Mouse (Mus musculus) forebrain, postnatal 0 days (tissue): ENCODE data around the gene Rbm43. TPM values are rescaled to one million over a fixed set of nuclear protein-coding genes. Genes with fewer than 3 reads are reported as not detected.

Experiments
- ATAC-seq: fragments of 200-750 bp; cut with Nextera tagmentation; 2 replicates; pipeline ENCODE4 v1.8.0; 2017; ENCODE audit warnings: mild to moderate bottlenecking, moderate library complexity
- DNase-seq: peaks from one replicate; pipeline ENCODE4 v3.0.0-alpha.2; 2015
- H3K27ac ChIP-seq: fragments of 300-500 bp; sonication (generic); 2 replicates; pipeline ENCODE4 v1.5.1; 2014; ENCODE audit warnings: low read depth, mild to moderate bottlenecking, antibody characterized with exemption, low read length, moderate library complexity, mixed read lengths
- H3K27me3 ChIP-seq: fragments of 300-500 bp; sonication (generic); 2 replicates; pipeline ENCODE4 v1.6.1; 2014; ENCODE audit warnings: mild to moderate bottlenecking, low read length, mixed read lengths; ENCODE audit not compliant: insufficient read depth
- H3K36me3 ChIP-seq: fragments of 300-500 bp; sonication (generic); 2 replicates; pipeline ENCODE4 v1.6.1; 2014; ENCODE audit warnings: mild to moderate bottlenecking, moderate library complexity; ENCODE audit not compliant: insufficient read depth
- H3K4me1 ChIP-seq: fragments of 300-500 bp; sonication (generic); 2 replicates; pipeline ENCODE4 v1.6.1; 2014; ENCODE audit warnings: antibody characterized with exemption; ENCODE audit not compliant: insufficient read depth
- H3K4me2 ChIP-seq: fragments of 300-500 bp; sonication (generic); 2 replicates; pipeline ENCODE4 v1.6.1; 2014; ENCODE audit warnings: low read depth, mild to moderate bottlenecking, moderate library complexity
- H3K4me3 ChIP-seq: fragments of 300-500 bp; sonication (generic); 2 replicates; pipeline ENCODE4 v1.5.1; 2014; ENCODE audit warnings: low read depth, low read length, mixed read lengths
- H3K9ac ChIP-seq: fragments of 300-500 bp; sonication (generic); 2 replicates; pipeline ENCODE4 v1.6.1; 2014; ENCODE audit warnings: mild to moderate bottlenecking
- H3K9me3 ChIP-seq: fragments of 300-500 bp; sonication (generic); 2 replicates; pipeline ENCODE4 v1.6.1; 2016; ENCODE audit warnings: low read length
- CTCF ChIP-seq: sonication (generic); IDR thresholded peaks from 2 replicates; pipeline ENCODE4 v1.5.1; 2016; ENCODE audit warnings: antibody characterized with exemption, control low read depth, low read depth
- WGBS: fragments of 180-500 bp; shearing (Covaris S2); extraction: QIAGEN DNeasy Blood & Tissue Kit; methylation state at CpG from one replicate; pipeline ENCODE4 v1.1.7; 2014; 5-methylcytosine and 5-hydroxymethylcytosine counted together
- polyA plus RNA-seq: library from polyadenylated mRNA; unstranded; fragments of >200 nt; fragmentation: Nextera tagmentation; extraction: Ambion mirVana; gene quantifications from 2 replicates; pipeline ENCODE4 v1.2.1, GENCODE M21; 2015
- total RNA-seq: library from RNA; depleted of rRNA; stranded (reverse); fragments of >200 nt; gene quantifications from 2 replicates; pipeline ENCODE4 v1.2.3, GENCODE M21; 2014

Gene Rbm43
- total and polyA plus RNA-seq, 2 experiments from 2014 or later: 13.7 to 15.0 TPM

DNA sequence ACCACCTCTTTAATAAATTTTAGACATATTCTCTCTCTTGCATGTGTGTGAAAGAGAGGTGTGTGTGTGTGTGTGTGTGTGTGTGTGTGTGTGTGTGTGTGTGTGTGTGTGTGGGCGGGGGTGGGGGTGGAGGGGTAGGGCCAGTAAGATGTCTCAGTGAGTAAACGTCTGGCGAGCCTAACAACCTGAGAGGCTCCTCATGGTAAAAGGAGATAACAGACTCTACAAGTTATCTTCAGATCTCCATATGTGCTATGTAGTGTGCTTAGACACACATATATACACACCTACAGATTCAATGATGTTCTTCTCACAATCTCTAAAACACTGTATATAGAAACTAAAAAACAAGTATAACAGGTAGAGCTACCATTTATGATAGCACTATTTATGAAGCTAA lies 3.8 kb upstream of the Rbm43 start:
- no peak for ATAC-seq

DNA sequence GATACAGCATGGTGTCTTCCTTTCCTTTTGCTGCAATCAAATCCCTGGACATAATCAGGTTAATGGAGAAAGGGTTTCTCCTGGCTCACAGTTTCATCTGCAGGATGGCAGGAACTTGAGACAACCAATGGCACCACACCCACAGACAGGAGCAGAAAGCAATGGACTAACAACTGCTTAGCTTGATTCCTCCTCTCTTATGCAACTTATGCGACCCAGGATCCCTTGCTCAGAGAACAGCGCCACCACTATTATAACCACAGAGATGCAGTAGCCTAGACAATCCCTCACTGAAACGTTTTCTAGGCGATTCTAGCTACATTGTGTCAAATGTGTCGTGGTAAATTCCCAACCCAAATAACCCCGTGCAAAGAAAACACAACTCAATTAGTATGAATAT lies 2.0 kb upstream of the Rbm43 start:
- DNase-seq: no peak

More for the DNA sequence above, 3.8 kb upstream of the Rbm43 start:
- WGBS: 81% methylated on average over 3 of the region's 3 CpGs
- Histone ChIP-seq H3K4me3 (no peak overlapping the region), H3K27me3 (no peaks in the 10 kb centered on the region), H3K36me3 (no peaks in the 10 kb centered on the region), H3K27ac (no peak overlapping the region), H3K4me2 (no peak overlapping the region), H3K9ac (no peak overlapping the region), H3K4me1 (no peaks in the 10 kb centered on the region), H3K9me3 (no peaks in the 10 kb centered on the region)
- DNase-seq: no peak
- TF ChIP-seq CTCF: no peak

DNA sequence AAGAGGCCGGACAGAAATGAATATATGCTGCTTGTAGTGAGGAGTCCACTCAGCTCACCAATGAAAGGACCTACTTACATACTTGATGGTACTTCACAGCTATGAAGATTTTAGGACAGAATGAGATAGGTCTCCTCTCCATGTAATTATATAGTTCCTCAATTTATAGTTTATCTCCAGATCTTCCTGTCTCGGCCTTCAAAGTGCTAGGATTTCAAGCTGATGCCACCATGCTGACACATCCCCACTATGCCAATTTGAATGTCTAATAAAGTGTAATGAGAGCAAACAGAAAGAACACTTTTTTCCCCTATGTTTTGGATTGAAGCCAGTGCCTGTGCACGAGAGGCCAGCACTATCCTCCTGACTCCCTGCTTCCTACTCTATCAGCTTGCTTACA lies 1.6 kb upstream of the Rbm43 start:
- Histone ChIP-seq H3K4me1 (no peaks in the 10 kb centered on the region), H3K4me2 (no peak overlapping the region), H3K9me3 (no peaks in the 10 kb centered on the region), H3K27me3 (no peaks in the 10 kb centered on the region), H3K27ac (no peak overlapping the region), H3K4me3 (no peak overlapping the region), H3K36me3 (no peaks in the 10 kb centered on the region), H3K9ac (no peak overlapping the region)
- ATAC-seq: no peak
- DNase-seq: no peak
- 68% methylated on average over 3 of the region's 3 CpGs for WGBS
- TF ChIP-seq CTCF: no peak

More for the DNA sequence above, 2.0 kb upstream of the Rbm43 start:
- no peak for ATAC-seq
- no peak overlapping the region for H3K9ac ChIP-seq
- H3K4me1 ChIP-seq: no peaks in the 10 kb centered on the region
- H3K36me3 ChIP-seq: no peaks in the 10 kb centered on the region
- H3K27me3 ChIP-seq: no peaks in the 10 kb centered on the region
- H3K27ac ChIP-seq: no peak overlapping the region
- no peak overlapping the region for H3K4me2 ChIP-seq
- 73% methylated on average over 6 of the region's 6 CpGs for WGBS
- H3K4me3 ChIP-seq: no peak overlapping the region
- H3K9me3 ChIP-seq: no peaks in the 10 kb centered on the region
- no peak for TF ChIP-seq CTCF

DNA sequence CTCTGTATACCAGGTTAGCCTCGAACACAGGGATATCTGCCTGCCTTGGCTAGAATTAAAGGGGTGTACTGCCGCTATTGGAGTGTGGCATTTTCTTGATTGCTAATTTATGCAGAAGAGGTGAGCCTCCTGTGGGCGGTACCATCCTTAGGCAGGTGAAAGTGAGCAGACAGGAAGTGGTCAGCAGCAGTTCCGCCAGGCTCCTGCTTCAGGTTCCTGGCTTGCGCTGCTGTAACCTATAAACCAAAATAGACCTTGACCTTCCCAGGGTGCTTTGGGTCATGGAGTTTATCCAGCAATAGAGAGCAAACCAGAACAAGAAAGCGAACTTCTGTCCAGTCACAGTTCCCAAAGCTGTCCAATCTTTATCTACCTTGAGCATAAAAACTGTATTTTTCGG lies 958 bp upstream of the Rbm43 start:
- no peaks in the 10 kb centered on the region for H3K4me1 ChIP-seq
- WGBS: 95% methylated on average over 7 of the region's 7 CpGs
- H3K27me3 ChIP-seq: no peaks in the 10 kb centered on the region
- ATAC-seq (no peak), DNase-seq (no peak)
- H3K36me3 ChIP-seq: no peaks in the 10 kb centered on the region
- H3K4me3 ChIP-seq: no peak overlapping the region
- no peaks in the 10 kb centered on the region for H3K9me3 ChIP-seq
- H3K9ac ChIP-seq: no peak overlapping the region
- TF ChIP-seq CTCF: no peak
- H3K4me2 ChIP-seq: no peak overlapping the region
- H3K27ac ChIP-seq: no peak overlapping the region

DNA sequence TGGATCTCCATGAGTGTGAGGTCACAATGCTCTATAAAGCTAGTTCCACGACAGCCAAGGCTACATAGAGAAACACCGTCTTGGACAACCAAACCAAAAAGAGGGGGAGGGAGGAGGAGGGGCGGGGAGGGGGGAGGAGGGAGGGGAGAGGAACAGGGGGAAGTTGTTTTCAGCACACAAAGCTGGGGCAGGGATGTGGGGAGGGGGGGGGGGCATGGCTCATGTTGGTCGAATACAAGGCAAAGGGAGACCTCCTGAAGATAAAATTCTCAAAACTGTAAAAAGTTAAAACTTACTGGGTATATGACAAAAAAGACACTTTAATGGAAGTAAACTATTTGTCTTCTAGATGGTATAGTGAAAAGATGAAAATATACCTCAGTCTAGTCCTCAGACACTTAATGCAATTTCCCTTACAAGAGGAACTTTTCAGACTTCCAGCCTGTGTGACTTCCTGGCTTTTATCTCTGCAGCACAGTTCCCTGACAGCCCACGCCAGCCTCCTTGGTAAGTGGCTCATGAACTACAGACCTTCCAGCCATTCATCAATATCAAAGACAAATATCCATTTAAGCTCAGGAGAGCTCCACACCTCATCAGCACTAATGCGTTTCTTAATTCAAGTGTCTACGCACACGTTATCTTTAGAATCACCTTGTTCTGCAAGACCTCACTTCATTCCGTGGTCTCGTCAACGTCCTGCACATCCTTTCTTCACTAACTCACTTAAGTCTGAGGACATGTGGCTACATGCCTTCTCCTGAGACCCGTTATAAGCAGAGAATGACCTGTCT lies 1.4 kb downstream of the Rbm43 start:
- Histone ChIP-seq H3K27me3 (no peaks in the 10 kb centered on the region), H3K4me1 (no peaks in the 10 kb centered on the region), H3K4me3 (0 out of 2 replicates have a peak overlapping the region, but pooled peaks have one; percentile 57), H3K27ac (no peak overlapping the region), H3K36me3 (no peaks in the 10 kb centered on the region), H3K9me3 (no peaks in the 10 kb centered on the region), H3K9ac (no peak overlapping the region), H3K4me2 (peak overlapping the region; percentile 84; the same call in 1 of the 2 replicates)
- no peak for TF ChIP-seq CTCF
- DNase-seq (no peak), ATAC-seq (no peak)
- WGBS: 68% methylated on average over 11 of the region's 12 CpGs

DNA sequence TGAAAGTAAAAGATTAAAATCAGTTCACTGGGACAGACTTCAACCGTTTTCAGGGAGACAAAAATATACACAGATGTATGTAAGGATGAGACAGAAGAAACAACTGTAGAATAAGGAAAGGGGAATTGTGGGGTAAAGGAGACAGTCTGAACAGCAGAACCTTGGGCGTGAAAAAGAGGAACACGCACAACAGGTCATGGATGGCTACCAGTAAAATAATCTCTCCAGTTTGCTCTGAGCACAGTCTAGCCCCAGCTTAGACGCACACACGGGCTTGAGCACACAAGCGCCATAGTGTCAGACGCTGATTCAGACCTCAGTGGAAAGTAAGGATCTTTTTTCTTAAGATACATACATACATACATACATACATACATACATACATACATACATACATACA lies 3.7 kb downstream of the Rbm43 start:
- H3K27ac ChIP-seq: no peak overlapping the region
- H3K9ac ChIP-seq: no peak overlapping the region
- DNase-seq (no peak), ATAC-seq (no peak)
- no peaks in the 10 kb centered on the region for H3K9me3 ChIP-seq
- whole genome bisulfite sequencing: 94% methylated on average over 7 of the region's 7 CpGs
- no peak for TF ChIP-seq CTCF
- no peaks in the 10 kb centered on the region for H3K4me1 ChIP-seq
- H3K4me3 ChIP-seq: no peak overlapping the region
- H3K36me3 ChIP-seq: no peaks in the 10 kb centered on the region
- no peak overlapping the region for H3K4me2 ChIP-seq
- H3K27me3 ChIP-seq: no peaks in the 10 kb centered on the region

DNA sequence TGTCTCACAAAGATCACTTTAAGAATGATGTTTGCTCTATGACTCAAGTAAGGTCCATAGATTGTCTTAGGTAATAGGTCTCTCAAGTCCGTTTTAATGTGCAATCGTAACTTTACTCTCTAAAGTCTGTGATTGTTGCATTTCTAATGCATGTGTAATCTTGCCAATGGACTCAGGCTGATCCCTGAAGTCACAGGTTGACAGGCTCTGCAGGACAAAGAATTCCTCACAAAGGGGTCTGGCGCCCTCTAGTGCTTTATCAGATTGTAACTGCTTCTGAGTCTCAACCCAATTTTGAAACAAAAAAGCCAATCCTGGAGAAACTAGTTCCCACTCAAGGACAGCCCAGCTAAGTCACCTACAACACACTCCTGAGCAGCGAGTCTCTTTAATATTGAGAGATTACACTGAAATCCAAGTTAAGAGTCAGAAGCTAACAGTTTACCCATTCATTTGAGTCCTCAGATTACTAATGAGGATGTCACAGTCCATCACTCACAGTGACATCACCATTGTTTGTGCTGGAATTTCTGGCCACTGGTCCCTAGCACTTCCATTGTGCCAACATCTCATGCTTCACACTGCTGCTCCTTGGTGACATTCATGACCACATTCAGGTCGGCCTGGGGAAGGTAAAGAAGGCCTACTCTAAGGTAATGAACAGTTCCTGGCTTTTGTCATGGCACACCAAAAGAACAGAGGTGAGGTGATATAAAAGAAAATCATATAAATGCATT lies 19.9 kb downstream of the Rbm43 start:
- Histone ChIP-seq H3K9me3 (no peaks in the 10 kb centered on the region), H3K4me1 (no peaks in the 10 kb centered on the region), H3K27me3 (no peaks in the 10 kb centered on the region), H3K36me3 (no peaks in the 10 kb centered on the region), H3K9ac (no peak overlapping the region), H3K27ac (no peak overlapping the region), H3K4me2 (no peak overlapping the region), H3K4me3 (no peak overlapping the region)
- 8% methylated on average over 5 of the region's 5 CpGs for WGBS
- DNase-seq (peak; percentile 90), ATAC-seq (peak; percentile 71)
- peak; percentile 91 for TF ChIP-seq CTCF
